Mouse (Mus musculus) embryonic fibroblast, embryonic 13.5 days (primary cell): ENCODE data around the gene Rps17.

Experiments
- CTCF ChIP-seq: IDR thresholded peaks from 2 replicates; pipeline ENCODE4 v1.5.1; 2011; ENCODE audit warnings: mild to moderate bottlenecking, control low read depth, low read length, moderate library complexity, borderline replicate concordance; ENCODE audit not compliant: insufficient read depth
- POLR2A ChIP-seq: IDR thresholded peaks from 2 replicates; pipeline ENCODE4 v1.6.1; 2011; ENCODE audit warnings: low read depth, mild to moderate bottlenecking, control low read depth, low read length, moderate library complexity

- TF ChIP-seq POLR2A (no peak), CTCF (no peak)
Measured at GRCm38 (mm10) chr7:81295169-81295568, 49.9 kb downstream of the Rps17 start.
